Mouse (Mus musculus) thymus, adult 2 months (tissue): ENCODE results near the gene Pikfyve.

Source experiments
- CTCF ChIP-seq: fragments of 200-500 bp; IDR thresholded peaks from 2 replicates; pipeline ENCODE4 v1.5.1; 2012; ENCODE audit warnings: mild to moderate bottlenecking, control low read depth, low read length, moderate library complexity, borderline replicate concordance; ENCODE audit not compliant: control insufficient read depth, poor library complexity, insufficient read depth; ENCODE audit errors: extremely low read depth
- POLR2A ChIP-seq: fragments of 200-500 bp; IDR thresholded peaks from 2 replicates; pipeline ENCODE4 v1.6.1; 2012; ENCODE audit warnings: mild to moderate bottlenecking, low read length, control low read depth, moderate library complexity; ENCODE audit not compliant: control insufficient read depth, poor library complexity, insufficient read depth; ENCODE audit errors: extremely low read depth

- TF ChIP-seq CTCF (peak; percentile 71; the same call in 1 of the 2 replicates), POLR2A (peak; percentile 63; the same call in 1 of the 2 replicates)
These were observed 7.5 kb upstream of the Pikfyve start for GRCm38 (mm10) chr1:65178902-65179432.
